Comparison of ENCODE assay signal across 10 mouse cellular contexts in the genomic region with DNA sequence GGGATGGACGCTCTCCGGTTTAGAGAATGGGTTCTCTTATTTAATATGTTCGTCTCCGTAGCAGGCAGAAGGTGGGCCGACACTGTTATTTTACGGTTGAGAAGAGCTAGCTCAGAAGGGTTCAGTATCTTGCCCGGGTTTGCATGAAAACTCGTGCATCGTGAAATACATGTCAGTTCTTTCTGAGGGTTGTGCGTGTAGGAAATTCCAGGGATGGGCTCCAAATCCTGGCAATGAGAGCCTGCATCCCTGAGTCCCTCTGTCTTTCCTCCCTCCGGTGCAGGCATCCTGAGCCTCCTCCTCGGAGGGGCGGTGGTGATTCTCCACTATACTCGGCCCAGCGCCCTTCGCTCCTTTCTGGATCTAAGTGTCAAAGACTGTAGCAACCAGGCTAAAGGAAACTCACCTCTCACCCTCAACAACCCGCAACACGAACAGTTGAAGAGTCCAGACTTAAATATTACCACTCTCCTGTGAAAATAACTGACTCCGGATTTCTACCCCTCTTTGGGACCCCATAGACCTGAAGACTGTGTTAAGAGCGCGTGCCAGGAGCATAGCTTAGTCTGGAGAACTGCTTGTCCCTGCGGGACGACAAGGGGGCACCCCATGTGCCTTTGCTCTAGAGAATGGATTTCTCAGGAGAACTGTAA. TPM values are rescaled to one million over a fixed set of nuclear protein-coding genes. Genes with fewer than 3 reads are reported as not detected.
DNase-seq lines count a peak whose midpoint lies in the region; ATAC-seq and TF ChIP-seq lines count a peak whose summit lies in the region.
"Had no signal": no experiment of that assay in that cellular context is flagged by ENCODE, and none has a peak within 500 bp of the region (broad histone marks: within the 10 kb centered on the region; RNA-seq: fewer than 3 reads in every experiment).

No protein-coding gene starts in this region.

- H3K27ac ChIP-seq in layer of hippocampus, adult 2 months = no peak overlapping the region
- H3K27ac ChIP-seq in embryonic fibroblast, embryonic 13.5 days (ENCODE audit: insufficient read depth, low read length) = no peak overlapping the region
- no peak overlapping the region for H3K27ac ChIP-seq in limb, embryonic 10.5 days
- no peak overlapping the region for H3K27ac ChIP-seq in neural tube, embryonic 14.5 days (ENCODE audit: low read depth, low read length)

- peaks cover 98% of the 10 kb centered on the region for H3K27me3 ChIP-seq in limb, embryonic 10.5 days (ENCODE audit: low read depth, poor library complexity, severe bottlenecking)
- peaks cover 61% of the 10 kb centered on the region for H3K27me3 ChIP-seq in neural tube, embryonic 14.5 days (ENCODE audit: control insufficient read depth, insufficient read depth, low read length)

- no peaks in the 10 kb centered on the region for H3K36me3 ChIP-seq in limb, embryonic 10.5 days
- no peaks in the 10 kb centered on the region for H3K36me3 ChIP-seq in neural tube, embryonic 14.5 days (ENCODE audit: control insufficient read depth, insufficient read depth, low read length)

- H3K4me3 ChIP-seq in layer of hippocampus, adult 2 months = peak overlapping the region; percentile 51
- peak overlapping the region; percentile 4; the same call in 1 of the 2 replicates for H3K4me3 ChIP-seq in embryonic fibroblast, embryonic 13.5 days (ENCODE audit: insufficient read depth, low read length)
- peak overlapping the region; percentile 44 for H3K4me3 ChIP-seq in limb, embryonic 10.5 days
- H3K4me3 ChIP-seq in neural tube, embryonic 14.5 days (ENCODE audit: low read depth, low read length) = peak overlapping the region; percentile 39
- H3K4me3 ChIP-seq: erythroblast, embryonic 14.5 days had no signal

- TF ChIP-seq CTCF in layer of hippocampus, adult 2 months (conservative IDR thresholded peaks at IDR 0.05) = no peak
- TF ChIP-seq CTCF in embryonic fibroblast, embryonic 13.5 days (IDR thresholded peaks at IDR 0.05; ENCODE audit: borderline replicate concordance, insufficient read depth, low read length) = no peak

- H3K9me3 ChIP-seq in limb, embryonic 10.5 days (replicated peaks) = no peaks in the 10 kb centered on the region
- no peaks in the 10 kb centered on the region for H3K9me3 ChIP-seq in neural tube, embryonic 14.5 days (ENCODE audit: control insufficient read depth, low read length)

- H3K4me2 ChIP-seq in neural tube, embryonic 14.5 days (ENCODE audit: low read depth, low read length) = peak overlapping the region; percentile 55

- 0 out of 2 replicates have a peak, but pooled peaks cover 4% of the 10 kb centered on the region for H3K4me1 ChIP-seq in embryonic fibroblast, embryonic 13.5 days (ENCODE audit: control insufficient read depth, insufficient read depth, low read length)
- peaks cover 31% of the 10 kb centered on the region for H3K4me1 ChIP-seq in limb, embryonic 10.5 days
- peaks cover 23% of the 10 kb centered on the region; the same call in 1 of the 2 replicates for H3K4me1 ChIP-seq in neural tube, embryonic 14.5 days (ENCODE audit: control insufficient read depth, insufficient read depth, low read length)

- 11% methylated on average over 23 of the region's 23 CpGs for WGBS in limb, embryonic 10.5 days
- 6% methylated on average over 23 of the region's 23 CpGs for WGBS in neural tube, embryonic 14.5 days

- TF ChIP-seq POLR2A in embryonic fibroblast, embryonic 13.5 days (IDR thresholded peaks at IDR 0.05; ENCODE audit: low read depth, low read length) = no peak

- H3K9ac ChIP-seq in neural tube, embryonic 14.5 days (replicated peaks; ENCODE audit: low read depth, low read length) = peak overlapping the region; percentile 25; the same call in 1 of the 2 replicates

- no peak for DNase-seq in layer of hippocampus, adult 2 months (ENCODE audit: low spot score in 2 of 2)
- no peak for DNase-seq in layer of hippocampus, adult 9-10 months (ENCODE audit: low spot score)
- DNase-seq in limb, embryonic 10.5 days (ENCODE audit: low spot score) = no peak
- no peak for DNase-seq in Muller cell, postnatal 12 days (ENCODE audit: inconsistent ontology term)
- DNase-seq in embryo, embryonic 10 days (ENCODE audit: low spot score) = no peak
- DNase-seq in cerebellum, adult 9-11 months = no peak

- ATAC-seq in neural tube, embryonic 14.5 days (ENCODE audit: low read depth) = no peak

RNA-seq across cellular contexts. Expression of gene Duoxa2, which starts 3.3 kb away (rescaled TPM):
- not detected for total RNA-seq in layer of hippocampus, adult 2 months (2021)
- polyA plus RNA-seq in embryonic fibroblast, embryonic 13.5 days (2011; ENCODE audit: insufficient read length, low read depth, missing spikeins) = not detected in 2 replicates
- 0.13 TPM in 1 of 2 replicates, not detected in the other for polyA plus RNA-seq in limb, embryonic 10.5 days (2016; fragmentation: Nextera tagmentation; extraction: Ambion mirVana)
- polyA plus RNA-seq in neural tube, embryonic 14.5 days (2014; fragmentation: Nextera tagmentation; extraction: Ambion mirVana) = 0.17 and 0.37 TPM in 2 replicates
- polyA plus RNA-seq: erythroblast, embryonic 14.5 days; liver, adult 2 months had no signal

RNA-seq across cellular contexts. Expression of gene Duox2, which starts 3.8 kb away (rescaled TPM):
- under 1 TPM in 1 of 2 experiments, not detected in 1; 0.08 TPM for total RNA-seq in layer of hippocampus, adult 2 months (2021)
- polyA plus RNA-seq in embryonic fibroblast, embryonic 13.5 days (2011; ENCODE audit: insufficient read length, low read depth, missing spikeins) = not detected in 2 replicates
- polyA plus RNA-seq in limb, embryonic 10.5 days (2016; fragmentation: Nextera tagmentation; extraction: Ambion mirVana) = 0.03 TPM in 1 of 2 replicates, not detected in the other
- not detected in 2 replicates for polyA plus RNA-seq in neural tube, embryonic 14.5 days (2014; fragmentation: Nextera tagmentation; extraction: Ambion mirVana)
- total RNA-seq: liver, adult 2 months had no signal
- polyA plus RNA-seq: erythroblast, embryonic 14.5 days had no signal

RNA-seq across cellular contexts. Expression of gene Duoxa1, which starts 11.5 kb away (rescaled TPM):
- total RNA-seq in layer of hippocampus, adult 2 months (2021) = not detected
- polyA plus RNA-seq in embryonic fibroblast, embryonic 13.5 days (2011; ENCODE audit: insufficient read length, low read depth, missing spikeins) = 0.48 and 0.58 TPM in 2 replicates
- polyA plus RNA-seq in limb, embryonic 10.5 days (2016; fragmentation: Nextera tagmentation; extraction: Ambion mirVana) = 0.45 TPM in 1 of 2 replicates, not detected in the other
- 0.32 TPM in 1 of 2 replicates, not detected in the other for polyA plus RNA-seq in neural tube, embryonic 14.5 days (2014; fragmentation: Nextera tagmentation; extraction: Ambion mirVana)
- total RNA-seq: liver, adult 2 months had no signal
- polyA plus RNA-seq: erythroblast, embryonic 14.5 days; liver, adult 2 months had no signal

RNA-seq across cellular contexts. Expression of gene Duox1, which starts 13.4 kb away (rescaled TPM):
- total RNA-seq in layer of hippocampus, adult 2 months (2021) = not detected
- polyA plus RNA-seq in embryonic fibroblast, embryonic 13.5 days (2011; ENCODE audit: insufficient read length, low read depth, missing spikeins) = not detected in 2 replicates
- polyA plus RNA-seq in limb, embryonic 10.5 days (2016; fragmentation: Nextera tagmentation; extraction: Ambion mirVana) = 0.14 and 0.18 TPM in 2 replicates
- polyA plus RNA-seq in neural tube, embryonic 14.5 days (2014; fragmentation: Nextera tagmentation; extraction: Ambion mirVana) = 0.13 and 0.15 TPM in 2 replicates
- total RNA-seq: liver, adult 2 months had no signal
- polyA plus RNA-seq: erythroblast, embryonic 14.5 days; liver, adult 2 months had no signal
